Mouse (Mus musculus) fat pad, adult 2 months (tissue): Measurements from ENCODE around the gene Fam89b.

Source experiments
- DNase-seq: peaks from one replicate; pipeline ENCODE4 v3.0.0-alpha.2; 2011; ENCODE audit warnings: low read depth, low spot score; ENCODE audit errors: extremely low read depth

The Fam89b gene

GRCm38 (mm10) chr19:5740320-5741317 lies 11.2 kb upstream of the Fam89b start, which contains the start of gene Ltbp3:
TSS of gene Ltbp3 (plus strand) at chr19:5740904.
- no peak for DNase-seq

DNA sequence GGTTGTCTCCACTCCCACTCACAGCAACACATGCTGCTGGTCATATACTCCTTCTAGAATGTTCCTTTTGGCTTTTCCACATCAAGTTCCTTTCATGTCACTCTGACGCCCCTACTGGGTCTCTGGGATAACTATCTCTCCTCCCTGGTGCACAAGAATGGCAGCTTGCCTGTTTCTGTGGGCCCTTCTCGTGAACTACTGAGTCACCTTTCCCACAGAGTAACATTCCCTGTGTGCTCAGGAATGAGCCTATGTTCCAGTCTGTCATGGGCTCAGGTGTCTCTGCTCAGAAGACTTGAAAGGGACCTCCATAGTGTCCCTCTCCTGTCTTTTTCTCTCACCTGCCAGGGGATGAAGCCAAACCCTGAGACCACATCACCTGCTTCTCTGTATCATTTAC lies 10.0 kb upstream of the Fam89b start:
- no peak for DNase-seq

DNA sequence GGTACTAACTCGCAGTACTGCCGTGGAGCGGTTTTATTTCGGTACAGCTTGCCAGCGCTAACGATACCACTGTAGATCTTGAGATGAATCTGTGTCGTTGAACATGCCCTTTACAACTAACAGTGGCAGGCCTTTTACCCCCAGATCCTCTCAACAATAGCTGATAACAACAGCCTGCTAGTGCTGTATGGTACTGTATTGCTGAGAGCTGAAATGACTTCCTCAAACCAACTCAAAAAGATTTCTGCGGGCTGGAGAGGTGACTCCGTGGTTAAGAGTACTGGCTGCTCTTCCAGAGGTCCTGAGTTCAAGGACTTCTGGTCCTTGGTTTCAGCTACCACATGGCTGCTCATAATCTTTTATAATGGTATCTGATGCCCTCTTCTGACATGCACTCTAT lies 4.9 kb upstream of the Fam89b start:
- DNase-seq, result no peak

- no peak for DNase-seq
Observed at GRCm38 (mm10) chr19:5731264-5731978, 2.0 kb upstream of the Fam89b start.

DNA sequence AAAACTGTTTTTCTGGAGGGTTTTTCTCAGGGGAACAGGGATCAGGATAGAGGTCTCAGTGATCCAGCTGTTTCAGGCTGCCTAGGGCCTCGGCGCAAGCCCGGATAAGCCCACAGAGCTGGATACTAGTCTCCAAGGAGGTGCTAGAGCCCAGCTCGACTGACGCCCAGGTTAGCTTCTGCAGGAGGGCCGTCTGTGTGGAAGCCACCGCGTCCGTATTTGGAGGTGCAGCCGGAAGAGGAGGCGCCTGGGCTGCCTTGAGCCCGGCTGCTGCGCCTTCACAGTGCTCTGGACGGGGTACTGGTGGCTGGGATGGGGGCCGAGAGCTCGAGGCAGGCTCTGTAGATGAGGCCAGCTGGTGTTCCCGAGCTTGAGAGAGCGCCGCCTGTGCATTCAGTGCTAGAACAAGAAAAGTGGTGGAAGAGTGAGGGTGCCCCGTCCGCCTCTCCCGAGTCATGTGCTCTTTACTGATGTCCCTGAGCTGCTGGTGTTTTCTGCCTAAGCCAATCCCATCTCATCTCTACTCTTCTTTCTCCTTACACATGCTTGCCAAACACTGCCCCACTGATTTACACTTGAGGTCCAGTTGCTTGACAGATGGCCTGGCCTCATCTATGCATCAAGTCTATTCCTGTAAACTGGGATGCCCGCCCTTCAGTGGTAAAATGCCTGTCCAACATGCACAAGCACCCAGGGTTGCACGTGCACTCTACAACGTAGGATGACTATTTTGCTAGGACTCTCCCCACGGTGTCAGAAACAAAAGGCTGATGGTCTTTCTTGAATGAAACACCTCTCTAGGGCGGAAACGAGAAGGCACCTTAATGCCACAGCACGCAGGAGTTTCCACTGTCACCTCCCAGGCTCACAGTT lies 1.1 kb upstream of the Fam89b start:
- DNase-seq, result no peak

DNA sequence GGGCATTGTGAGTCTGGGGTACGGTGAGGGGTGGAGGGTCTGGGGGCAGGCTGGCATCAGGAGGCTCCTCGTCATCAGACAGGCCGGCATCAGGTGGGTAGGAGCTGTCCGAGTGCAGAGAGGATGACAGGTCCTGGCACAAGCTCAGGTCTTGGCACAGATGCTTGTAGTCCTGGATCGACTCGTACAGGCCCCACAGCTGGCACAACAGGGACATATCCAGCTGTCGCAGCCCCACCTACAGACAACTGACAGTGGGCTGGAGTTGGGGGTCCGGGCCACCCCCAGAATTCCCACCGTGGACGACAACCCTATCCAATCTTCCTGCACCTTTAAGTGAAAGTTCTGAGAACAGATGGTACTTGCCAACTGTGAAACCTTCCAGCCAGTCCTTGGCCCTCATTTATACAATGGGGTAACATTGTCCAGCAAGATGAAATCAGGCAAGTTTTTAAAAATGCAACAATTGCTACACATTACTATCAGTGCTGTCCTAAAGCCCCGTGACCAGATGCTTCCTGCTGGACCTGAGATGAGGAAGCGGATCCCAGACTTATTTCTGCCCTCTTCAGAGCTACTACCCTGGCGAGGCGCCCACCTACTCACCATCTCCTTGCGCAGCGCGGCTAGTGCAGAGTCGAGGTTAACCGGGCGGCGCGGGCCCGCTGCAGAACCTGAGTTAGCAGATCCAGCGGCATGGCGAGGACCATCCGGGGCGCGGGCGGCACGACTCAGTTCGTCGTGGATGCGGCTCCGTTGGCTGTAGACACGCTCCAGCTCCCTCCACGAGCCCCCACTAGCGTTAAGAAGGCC lies 616 bp downstream of the Fam89b start:
- DNase-seq, result no peak

DNA sequence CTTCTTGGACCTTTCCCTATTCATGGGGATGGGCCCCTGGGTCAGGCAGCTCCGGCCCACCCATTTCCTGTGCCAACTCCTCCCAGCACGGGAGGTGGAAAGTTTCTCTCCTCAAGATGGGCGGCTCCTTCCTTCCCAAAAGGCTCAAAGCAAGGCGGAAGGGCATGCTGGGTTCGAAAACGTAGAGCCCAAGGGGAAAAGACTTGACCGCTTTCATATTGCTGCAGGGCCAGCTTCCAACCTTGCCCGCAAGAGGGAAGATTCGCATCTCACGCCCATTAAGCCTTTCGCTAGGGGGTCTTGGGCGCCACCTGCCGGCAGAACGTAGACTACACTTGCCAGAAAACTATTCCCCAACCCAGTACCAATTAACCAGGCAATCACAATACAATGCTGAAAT lies 1.8 kb downstream of the Fam89b start:
- DNase-seq, result no peak

GRCm38 (mm10) chr19:5726961-5727578 lies 2.4 kb downstream of the Fam89b start:
- no peak for DNase-seq

DNA sequence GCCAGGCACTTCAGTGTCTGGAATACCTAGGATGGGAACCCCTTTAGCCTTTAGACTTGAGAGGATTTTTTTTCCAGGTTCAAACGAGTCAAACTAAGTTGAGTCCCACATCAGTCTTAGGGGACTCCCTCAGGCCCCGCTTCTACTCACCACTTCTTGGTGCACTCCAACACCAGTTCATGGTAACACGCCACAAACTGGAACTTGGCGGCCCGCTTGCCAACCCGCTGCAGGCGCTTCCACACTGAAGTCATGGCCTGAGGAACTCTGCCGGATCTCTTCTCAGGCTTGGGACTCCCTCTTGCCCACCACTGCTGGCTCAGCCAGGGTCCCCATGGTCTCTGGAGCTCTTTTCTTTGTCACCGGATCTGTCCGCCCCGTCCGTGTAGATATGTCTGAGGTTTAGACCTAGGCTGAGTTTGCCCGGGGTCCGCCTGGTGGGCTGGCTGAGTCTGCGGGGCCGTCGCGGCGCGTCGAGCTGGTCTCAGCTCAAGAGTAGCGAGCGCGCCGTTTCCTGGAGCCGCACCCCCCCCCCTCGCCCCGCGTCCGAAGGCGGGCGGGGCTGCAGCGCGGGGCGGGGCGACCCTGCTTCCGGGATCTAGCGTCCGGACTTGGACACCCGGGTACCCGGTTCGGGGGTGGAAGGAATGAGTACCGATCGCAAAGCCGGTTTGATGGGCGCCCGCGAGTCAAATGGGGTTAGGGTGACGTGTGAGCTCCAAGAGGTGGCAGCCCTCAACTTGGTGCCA lies 3.5 kb downstream of the Fam89b start, which contains the start of gene Ehbp1l1:
Gene Ehbp1l1, minus strand, starts transcription at position 551 of the 749 bp plus-strand sequence.
- DNase-seq, result no peak

DNA sequence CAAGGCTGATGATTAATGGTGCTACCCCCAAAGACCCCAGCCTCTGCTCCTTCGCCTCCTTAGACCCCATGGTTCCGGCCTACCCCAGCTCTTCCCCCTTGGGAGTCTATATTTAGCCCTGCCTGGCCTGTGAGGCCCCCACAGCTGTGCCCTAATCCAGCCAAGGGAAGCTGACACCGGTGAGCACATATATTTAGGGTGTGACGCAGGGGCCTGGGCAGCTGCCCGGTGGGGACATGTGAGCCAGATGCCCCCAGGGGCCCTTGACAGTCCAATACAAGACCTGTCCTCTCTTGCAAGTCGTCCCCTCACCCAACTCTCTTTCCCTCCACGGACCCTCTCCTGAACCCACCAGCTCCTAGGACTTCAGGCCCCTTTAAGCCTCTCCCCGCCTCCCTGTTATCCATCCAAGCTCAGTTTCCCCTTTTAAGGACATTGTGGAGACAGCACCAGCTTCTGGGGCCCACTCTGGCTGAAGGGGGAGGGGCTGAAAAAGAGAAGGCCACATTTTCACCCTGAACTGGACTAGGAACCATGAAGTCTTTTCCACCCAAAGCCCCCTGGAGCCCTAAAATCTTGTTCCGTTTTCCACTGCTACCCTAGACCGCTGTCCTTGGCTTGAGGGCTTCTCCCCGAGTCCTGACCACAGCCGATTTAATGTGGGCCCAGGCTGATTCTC lies 4.3 kb downstream of the Fam89b start:
- DNase-seq, result no peak

- no peak for DNase-seq
Observed at GRCm38 (mm10) chr19:5724549-5724941, 4.9 kb downstream of the Fam89b start.

GRCm38 (mm10) chr19:5723934-5724548 lies 5.4 kb downstream of the Fam89b start:
- no peak for DNase-seq

GRCm38 (mm10) chr19:5722848-5723425 lies 6.5 kb downstream of the Fam89b start:
- no peak for DNase-seq

GRCm38 (mm10) chr19:5721233-5721632 lies 8.2 kb downstream of the Fam89b start:
- DNase-seq, result no peak

DNA sequence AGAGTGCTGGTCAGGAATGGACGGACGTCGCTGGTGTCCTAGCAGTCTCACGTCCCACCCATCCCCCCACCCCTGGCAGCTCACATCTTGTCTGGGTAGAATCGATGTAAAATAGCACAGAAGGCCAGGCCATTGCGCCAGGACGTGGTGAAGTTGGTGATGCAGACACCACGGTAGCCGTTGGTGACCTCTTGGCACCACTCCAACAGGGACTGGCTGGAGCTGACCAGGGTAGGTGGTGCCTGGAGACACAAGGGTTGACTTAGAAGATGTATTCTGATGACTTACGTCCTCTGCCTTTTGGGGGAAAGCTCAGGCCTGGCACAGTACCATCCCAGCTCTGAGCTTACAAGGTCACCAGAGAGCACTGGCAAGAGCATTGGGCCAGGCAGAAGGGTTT lies 12.5 kb downstream of the Fam89b start:
- no peak for DNase-seq

DNA sequence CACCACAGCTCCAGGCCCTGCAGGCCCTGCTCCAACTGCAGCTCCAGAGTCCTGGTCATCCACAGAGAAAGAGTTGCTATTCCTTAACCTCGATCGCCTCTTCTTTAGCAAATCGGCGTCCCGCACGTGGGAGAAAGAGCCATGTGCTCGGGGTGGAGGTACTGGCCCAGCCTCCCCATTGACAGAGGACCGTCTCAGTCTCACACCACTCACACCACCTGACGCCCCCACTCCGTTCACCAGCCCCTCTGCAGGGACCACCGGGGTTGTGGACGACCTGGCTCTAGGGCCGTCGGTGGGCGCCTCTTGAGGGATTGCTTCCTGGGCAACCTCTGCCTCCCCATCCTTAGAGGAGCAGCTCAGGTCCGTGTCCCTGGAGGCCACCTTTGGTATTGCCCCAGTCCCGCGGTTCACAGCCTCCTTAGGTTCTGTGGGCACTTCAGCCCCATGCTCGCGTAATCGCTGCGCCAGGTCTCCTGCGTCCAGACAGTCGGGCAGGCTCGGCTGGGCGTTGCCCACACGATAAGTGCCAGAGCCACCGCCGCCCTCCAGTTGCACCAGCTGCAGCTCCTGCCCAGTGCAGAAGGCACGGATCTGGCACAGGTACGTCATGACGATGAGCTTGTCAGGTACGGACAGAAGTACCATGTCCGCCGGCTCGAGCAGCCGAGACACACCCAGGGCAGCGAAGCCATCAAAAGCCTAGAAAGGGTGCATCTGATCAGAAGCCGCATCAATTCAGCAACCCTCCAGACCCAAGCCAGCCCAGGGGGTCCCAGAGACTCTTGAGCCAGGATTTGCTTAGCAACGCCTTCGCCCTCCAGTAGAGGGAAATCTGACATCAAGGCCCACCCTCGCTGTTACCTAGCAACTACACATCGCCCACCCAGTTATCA lies 13.4 kb downstream of the Fam89b start:
- DNase-seq, result no peak

- no peak for DNase-seq
Observed at GRCm38 (mm10) chr19:5713730-5714129, 15.7 kb downstream of the Fam89b start.
